Mouse (Mus musculus): ENCODE results near the gene Esyt1. TPM values are rescaled to one million over a fixed set of nuclear protein-coding genes. Genes with fewer than 3 reads are reported as not detected.
A peak's percentile ranks its signal among the peaks of the same experiment; 100 is the strongest.
"Not testable (repeated sequence)": the region's sequence is repeated elsewhere in the genome, so short reads cannot be mapped to it uniquely, and the experiment has no call there.

Esyt1 gene
- 43.3 and 44.0 TPM in 2 replicates for polyA plus RNA-seq (2015; fragmentation: Nextera tagmentation; extraction: Ambion mirVana)

GRCm38 (mm10) chr10:128525671-128526308 lies at the start of gene Esyt1:
Gene Esyt1, minus strand, starts transcription at chr10:128525871.
- Histone ChIP-seq H3K27me3 (no peaks in the 10 kb centered on the region; the same call in none of the 2 replicates), H3K9ac (peak within 1 kb of the TSS; percentile 79), H3K4me2 (replicated peaks) (peak within 1 kb of the TSS; percentile 98), H3K9me3 (replicated peaks) (no peaks in the 10 kb centered on the region), H3K4me3 (replicated peaks) (peak within 1 kb of the TSS; percentile 90), H3K36me3 (peaks cover 15% of the 10 kb centered on the region), H3K4me1 (peaks cover 15% of the 10 kb centered on the region), H3K27ac (replicated peaks) (peak within 1 kb of the TSS; percentile 91)
- WGBS, result under 1% methylated on average over 37 of the region's 37 CpGs
- ATAC-seq (ENCODE audit: insufficient number of reproducible peaks, low FRiP score, low TSS enrichment, low read depth), result peak; percentile 97

GRCm38 (mm10) chr10:128575063-128575462 lies 49.4 kb upstream of the Esyt1 start:
- Histone ChIP-seq H3K9me3 (replicated peaks) (no peaks in the 10 kb centered on the region), H3K4me1 (0 out of 2 replicates have a peak, but pooled peaks cover 4% of the 10 kb centered on the region), H3K9ac (no peak overlapping the region), H3K27ac (replicated peaks) (no peak overlapping the region), H3K4me3 (replicated peaks) (no peak overlapping the region), H3K27me3 (no peaks in the 10 kb centered on the region), H3K36me3 (peaks cover 34% of the 10 kb centered on the region), H3K4me2 (replicated peaks) (no peak overlapping the region)
- ATAC-seq (ENCODE audit: insufficient number of reproducible peaks, low FRiP score, low TSS enrichment, low read depth), result no peak
- 96% methylated on average over 2 of the region's 2 CpGs for WGBS

- peak; percentile 98 for ATAC-seq (ENCODE audit: insufficient number of reproducible peaks, low FRiP score, low TSS enrichment, low read depth)
- WGBS, result under 1% methylated on average over 58 of the region's 58 CpGs
- peaks cover 13% of the 10 kb centered on the region for H3K4me1 ChIP-seq
- no peaks in the 10 kb centered on the region for H3K27me3 ChIP-seq
- peaks cover 21% of the 10 kb centered on the region for H3K36me3 ChIP-seq
- peak within 1 kb of the TSS; percentile 94 for H3K9ac ChIP-seq
- H3K9me3 ChIP-seq (replicated peaks), result no peaks in the 10 kb centered on the region
- H3K27ac ChIP-seq (replicated peaks), result peak within 1 kb of the TSS; percentile 95
- peak within 1 kb of the TSS; percentile 76 for H3K4me2 ChIP-seq (replicated peaks)
- peak within 1 kb of the TSS; percentile 77 for H3K4me3 ChIP-seq (replicated peaks)
Observed at GRCm38 (mm10) chr10:128565788-128566531, 40.3 kb upstream of the Esyt1 start, which contains the start of gene Pa2g4. Gene Pa2g4, minus strand, starts transcription at chr10:128565987.

- Histone ChIP-seq H3K4me1 (peaks cover 13% of the 10 kb centered on the region), H3K27me3 (no peaks in the 10 kb centered on the region), H3K9ac (peak overlapping the region; percentile 94), H3K4me3 (replicated peaks) (peak overlapping the region; percentile 77), H3K9me3 (replicated peaks) (no peaks in the 10 kb centered on the region), H3K4me2 (replicated peaks) (peak overlapping the region; percentile 76), H3K36me3 (peaks cover 27% of the 10 kb centered on the region), H3K27ac (replicated peaks) (peak overlapping the region; percentile 95)
- peak; percentile 3 for ATAC-seq (ENCODE audit: insufficient number of reproducible peaks, low FRiP score, low TSS enrichment, low read depth)
- WGBS, result under 1% methylated on average over 46 of the region's 46 CpGs
Observed at GRCm38 (mm10) chr10:128565206-128565787, 39.6 kb upstream of the Esyt1 start.

GRCm38 (mm10) chr10:128563544-128563943 lies 37.9 kb upstream of the Esyt1 start:
- 85% methylated on average over 6 of the region's 6 CpGs for WGBS
- Histone ChIP-seq H3K4me2 (replicated peaks) (no peak overlapping the region), H3K4me3 (replicated peaks) (no peak overlapping the region; the same call in 1 of the 2 replicates)

GRCm38 (mm10) chr10:128556963-128557362 lies 31.3 kb upstream of the Esyt1 start:
- Histone ChIP-seq H3K27ac (replicated peaks) (no peak overlapping the region), H3K4me1 (no peaks in the 10 kb centered on the region), H3K9me3 (replicated peaks) (no peaks in the 10 kb centered on the region), H3K9ac (no peak overlapping the region), H3K4me3 (replicated peaks) (no peak overlapping the region), H3K36me3 (peaks cover 46% of the 10 kb centered on the region), H3K4me2 (replicated peaks) (no peak overlapping the region), H3K27me3 (no peaks in the 10 kb centered on the region)
- WGBS, result 67% methylated on average over 6 of the region's 6 CpGs
- ATAC-seq (ENCODE audit: insufficient number of reproducible peaks, low FRiP score, low TSS enrichment, low read depth), result no peak

More at GRCm38 (mm10) chr10:128563544-128563943, 37.9 kb upstream of the Esyt1 start:
- H3K27ac ChIP-seq (replicated peaks), result no peak overlapping the region
- no peaks in the 10 kb centered on the region for H3K9me3 ChIP-seq (replicated peaks)
- H3K27me3 ChIP-seq, result no peaks in the 10 kb centered on the region
- H3K36me3 ChIP-seq, result peaks cover 45% of the 10 kb centered on the region
- H3K9ac ChIP-seq, result no peak overlapping the region
- no peak for ATAC-seq (ENCODE audit: insufficient number of reproducible peaks, low FRiP score, low TSS enrichment, low read depth)
- H3K4me1 ChIP-seq, result peaks cover 13% of the 10 kb centered on the region

GRCm38 (mm10) chr10:128556286-128556685 lies 30.6 kb upstream of the Esyt1 start:
- H3K36me3 ChIP-seq, result peaks cover 39% of the 10 kb centered on the region
- ATAC-seq (ENCODE audit: insufficient number of reproducible peaks, low FRiP score, low TSS enrichment, low read depth), result no peak
- no peak overlapping the region for H3K9ac ChIP-seq

GRCm38 (mm10) chr10:128555567-128555966 lies 29.9 kb upstream of the Esyt1 start:
- H3K4me1 ChIP-seq; H3K27ac ChIP-seq (replicated peaks); H3K9me3 ChIP-seq (replicated peaks); H3K9ac ChIP-seq; H3K4me2 ChIP-seq (replicated peaks); ATAC-seq (ENCODE audit: insufficient number of reproducible peaks, low FRiP score, low TSS enrichment, low read depth); H3K27me3 ChIP-seq; H3K4me3 ChIP-seq (replicated peaks): not testable (repeated sequence)
- WGBS, result 76% methylated on average over 1 of the region's 1 CpGs
- peaks cover 32% of the 10 kb centered on the region for H3K36me3 ChIP-seq

More at GRCm38 (mm10) chr10:128556286-128556685, 30.6 kb upstream of the Esyt1 start:
- Histone ChIP-seq H3K9me3 (replicated peaks) (no peaks in the 10 kb centered on the region), H3K27me3 (no peaks in the 10 kb centered on the region), H3K4me1 (no peaks in the 10 kb centered on the region), H3K4me2 (replicated peaks) (no peak overlapping the region), H3K4me3 (replicated peaks) (no peak overlapping the region), H3K27ac (replicated peaks) (no peak overlapping the region)

- not testable (repeated sequence) for H3K27ac ChIP-seq (replicated peaks); ATAC-seq (ENCODE audit: insufficient number of reproducible peaks, low FRiP score, low TSS enrichment, low read depth); H3K4me3 ChIP-seq (replicated peaks); H3K4me2 ChIP-seq (replicated peaks); H3K9ac ChIP-seq; H3K36me3 ChIP-seq; H3K9me3 ChIP-seq (replicated peaks); H3K27me3 ChIP-seq
- 87% methylated on average over 11 of the region's 11 CpGs for WGBS
- H3K4me1 ChIP-seq, result peaks cover 13% of the 10 kb centered on the region; the same call in 1 of the 2 replicates
Observed at GRCm38 (mm10) chr10:128550144-128550823, 24.6 kb upstream of the Esyt1 start.

- H3K36me3 ChIP-seq; H3K27me3 ChIP-seq; H3K9me3 ChIP-seq (replicated peaks); ATAC-seq (ENCODE audit: insufficient number of reproducible peaks, low FRiP score, low TSS enrichment, low read depth); H3K9ac ChIP-seq: not testable (repeated sequence)
- Histone ChIP-seq H3K4me2 (replicated peaks) (peak overlapping the region; percentile 81; the same call in 1 of the 2 replicates), H3K4me3 (replicated peaks) (peak overlapping the region; percentile 80; the same call in 1 of the 2 replicates), H3K4me1 (peaks cover 13% of the 10 kb centered on the region; the same call in 1 of the 2 replicates), H3K27ac (replicated peaks) (peak overlapping the region; percentile 69)
- 58% methylated on average over 6 of the region's 6 CpGs for WGBS
Observed at GRCm38 (mm10) chr10:128549682-128550057, 24.0 kb upstream of the Esyt1 start.
